Mouse (Mus musculus) embryonic stem cell, embryonic (primary cell): ENCODE data around the gene Rpl10.

ENCODE experiments used
- CTCF ChIA-PET, 4 experiments: fragments of 300-600 bp in 2 of 4; fragments of 350-600 bp in 2 of 4; sonication (Branson Sonifier 250); formaldehyde crosslinking; loops; one replicate each; lab custom pipeline; 2022; ENCODE audit warnings: inconsistent platforms in 2 of 4; lab: Charles Lee
- POLR2A ChIA-PET, 4 experiments: fragments of 300-600 bp in 2 of 4; fragments of 350-600 bp in 2 of 4; sonication (Branson Sonifier 250); formaldehyde crosslinking; loops; one replicate each; lab custom pipeline; 2022; ENCODE audit warnings: antibody characterized with exemption in 4 of 4, inconsistent platforms in 1 of 4; lab: Charles Lee

Rpl10 gene

GRCm38 (mm10) chrX:74270062-74270901 is at the start of gene Rpl10:
Gene Rpl10 (plus strand): TSS chrX:74270812.
- POLR2A ChIA-PET, result interaction anchor here (0.5 to 9.1 kb wide), 182 partner anchors 8 to 1404 kb away, joined by 3 to 306 read pairs (median 5); partner anchors contain the start of genes Dnase1l1 (in 4 of the 4), Taz (in 4 of the 4), Atp6ap1 (in 3 of the 4) and Emd (in 3 of the 4)

GRCm38 (mm10) chrX:74230038-74230437 is 40.6 kb upstream of the Rpl10 start:
- ChIA-PET CTCF (no interaction called here), POLR2A (no interaction called here)

More at GRCm38 (mm10) chrX:74270062-74270901, at the start of gene Rpl10:
- CTCF ChIA-PET, result interaction anchor here in 2 of 4 experiments (0.9 to 3.6 kb wide), 4 partner anchors 21 to 97 kb away, joined by 3 to 19 read pairs (median 6); partner anchors contain the start of genes Flna (in 1 of the 2) and Gdi1 (in 1 of the 2)

GRCm38 (mm10) chrX:74233196-74233595 is 37.4 kb upstream of the Rpl10 start:
- ChIA-PET CTCF (interaction anchor here in 1 of 4 experiments (0.5 to 1.1 kb wide), 3 partner anchors 8 to 313 kb away, joined by 3 to 5 read pairs (median 3); no protein-coding TSS in a partner anchor), POLR2A (interaction anchor here (0.5 to 3.9 kb wide), 10 partner anchors 10 to 877 kb away, joined by 3 to 13 read pairs (median 4); partner anchors contain the start of gene Rpl10 (in 1 of the 4))

GRCm38 (mm10) chrX:74240332-74240731 is 30.3 kb upstream of the Rpl10 start:
- POLR2A ChIA-PET, result interaction anchor here (0.6 to 1.5 kb wide), 6 partner anchors 8 to 189 kb away, joined by 3 to 4 read pairs (median 3); partner anchors contain the start of genes Rpl10 (in 2 of the 4), Fam50a (in 1 of the 4) and G6pdx (in 1 of the 4)
- CTCF ChIA-PET, result no interaction called here

- POLR2A ChIA-PET, result interaction anchor here in 2 of 4 experiments (1.0 to 4.8 kb wide), 8 partner anchors 11 to 221 kb away, joined by 3 to 68 read pairs (median 4); partner anchors contain the start of genes Rpl10 (in 2 of the 2), Emd (in 1 of the 2), G6pdx (in 1 of the 2) and Taz (in 1 of the 2)
Observed at GRCm38 (mm10) chrX:74243396-74243795, 27.2 kb upstream of the Rpl10 start.

GRCm38 (mm10) chrX:74243807-74244206 is 26.8 kb upstream of the Rpl10 start:
- ChIA-PET CTCF (no interaction called here), POLR2A (interaction anchor here in 2 of 4 experiments (1.0 to 5.0 kb wide), 16 partner anchors 10 to 313 kb away, joined by 3 to 97 read pairs (median 7); partner anchors contain the start of genes Rpl10 (in 2 of the 2), Emd (in 1 of the 2), G6pdx (in 1 of the 2) and Renbp (in 1 of the 2))

More at GRCm38 (mm10) chrX:74243396-74243795, 27.2 kb upstream of the Rpl10 start:
- CTCF ChIA-PET, result no interaction called here

- ChIA-PET POLR2A (interaction anchor here (0.6 to 5.0 kb wide), 31 partner anchors 10 to 529 kb away, joined by 3 to 128 read pairs (median 10); partner anchors contain the start of genes Emd (in 3 of the 4), G6pdx (in 3 of the 4), Rpl10 (in 3 of the 4) and Fam3a (in 2 of the 4)), CTCF (interaction anchor here in 1 of 4 experiments (0.7 to 3.3 kb wide), 2 partner anchors 169 to 184 kb away, joined by 3 to 12 read pairs; partner anchors contain the start of gene G6pdx)
Observed at GRCm38 (mm10) chrX:74244614-74245083, 26.0 kb upstream of the Rpl10 start.

GRCm38 (mm10) chrX:74245107-74245506 is 25.5 kb upstream of the Rpl10 start:
- CTCF ChIA-PET, result interaction anchor here in 1 of 4 experiments (1.6 to 3.3 kb wide), 2 partner anchors 9 to 168 kb away, joined by 6 to 12 read pairs; partner anchors contain the start of gene Emd
- POLR2A ChIA-PET, result interaction anchor here (0.6 to 5.0 kb wide), 53 partner anchors 8 to 573 kb away, joined by 3 to 128 read pairs (median 8); partner anchors contain the start of genes Rpl10 (in 4 of the 4), Emd (in 3 of the 4), G6pdx (in 3 of the 4) and Dnase1l1 (in 2 of the 4)

- ChIA-PET CTCF (interaction anchor here in 3 of 4 experiments (0.6 to 3.3 kb wide), 4 partner anchors 9 to 192 kb away, joined by 3 to 12 read pairs (median 4); partner anchors contain the start of gene Emd (in 1 of the 3)), POLR2A (interaction anchor here (0.6 to 5.0 kb wide), 82 partner anchors 9 to 1192 kb away, joined by 3 to 128 read pairs (median 6); partner anchors contain the start of genes Emd (in 4 of the 4), Rpl10 (in 4 of the 4), Fam3a (in 3 of the 4) and G6pdx (in 3 of the 4))
Observed at GRCm38 (mm10) chrX:74245687-74246086, 24.9 kb upstream of the Rpl10 start.

- POLR2A ChIA-PET, result interaction anchor here (0.6 to 5.0 kb wide), 85 partner anchors 8 to 1250 kb away, joined by 3 to 128 read pairs (median 5); partner anchors contain the start of genes Emd (in 4 of the 4), Rpl10 (in 4 of the 4), Fam3a (in 3 of the 4) and G6pdx (in 3 of the 4)
- CTCF ChIA-PET, result interaction anchor here in 3 of 4 experiments (0.5 to 3.3 kb wide), 5 partner anchors 8 to 1160 kb away, joined by 3 to 12 read pairs (median 3); partner anchors contain the start of gene Emd (in 1 of the 3)
Observed at GRCm38 (mm10) chrX:74246213-74246681, 24.4 kb upstream of the Rpl10 start.

GRCm38 (mm10) chrX:74246693-74247092 is 23.9 kb upstream of the Rpl10 start:
- ChIA-PET POLR2A (interaction anchor here (0.6 to 5.0 kb wide), 68 partner anchors 8 to 1250 kb away, joined by 3 to 128 read pairs (median 6); partner anchors contain the start of genes Emd (in 4 of the 4), Rpl10 (in 4 of the 4), Fam3a (in 3 of the 4) and G6pdx (in 3 of the 4)), CTCF (interaction anchor here in 2 of 4 experiments (0.5 to 3.3 kb wide), 4 partner anchors 8 to 1159 kb away, joined by 3 to 12 read pairs (median 5); partner anchors contain the start of gene Emd (in 1 of the 2))

GRCm38 (mm10) chrX:74248651-74249050 is 22.0 kb upstream of the Rpl10 start:
- CTCF ChIA-PET, result interaction anchor here (0.5 to 2.5 kb wide), 67 partner anchors 9 to 1702 kb away, joined by 3 to 54 read pairs (median 5); partner anchors contain the start of genes Ubl4a (in 3 of the 4), Fam50a (in 2 of the 4), G6pdx (in 2 of the 4) and Plxna3 (in 2 of the 4)
- POLR2A ChIA-PET, result interaction anchor here (0.6 to 5.0 kb wide), 58 partner anchors 9 to 481 kb away, joined by 3 to 92 read pairs (median 4); partner anchors contain the start of genes Rpl10 (in 3 of the 4), Atp6ap1 (in 2 of the 4), Dnase1l1 (in 2 of the 4) and Fam3a (in 2 of the 4)

- POLR2A ChIA-PET, result interaction anchor here (0.6 to 3.0 kb wide), 38 partner anchors 9 to 282 kb away, joined by 3 to 92 read pairs (median 5); partner anchors contain the start of genes Fam3a (in 3 of the 4), Ikbkg (in 3 of the 4), Rpl10 (in 3 of the 4) and Taz (in 3 of the 4)
- CTCF ChIA-PET, result interaction anchor here (0.6 to 2.5 kb wide), 28 partner anchors 9 to 791 kb away, joined by 3 to 54 read pairs (median 6); partner anchors contain the start of genes Rpl10 (in 2 of the 4), Atp6ap1 (in 1 of the 4), Fam3a (in 1 of the 4) and Fam50a (in 1 of the 4)
Observed at GRCm38 (mm10) chrX:74249615-74250014, 21.0 kb upstream of the Rpl10 start, which contains the start of gene Flna. Gene Flna (minus strand): TSS chrX:74249820.

GRCm38 (mm10) chrX:74254153-74254887 is 16.3 kb upstream of the Rpl10 start, which contains the start of gene Emd:
Gene Emd (plus strand): TSS chrX:74254687.
- ChIA-PET CTCF (interaction anchor here in 1 of 4 experiments (1.0 kb wide), 2 partner anchors 8 to 139 kb away, joined by 3 to 6 read pairs; partner anchors contain the start of genes Fam3a and Ikbkg), POLR2A (interaction anchor here (0.6 to 10.4 kb wide), 43 partner anchors 8 to 891 kb away, joined by 3 to 273 read pairs (median 5); partner anchors contain the start of genes G6pdx (in 3 of the 4), Rpl10 (in 3 of the 4), Slc10a3 (in 3 of the 4) and Taz (in 3 of the 4))
